Mouse (Mus musculus) erythroblast, embryonic 14.5 days (primary cell): ENCODE data around the gene Erbb2. TPM values are rescaled to one million over a fixed set of nuclear protein-coding genes. Genes with fewer than 3 reads are reported as not detected.

Experiments used
- H3K27me3 ChIP-seq: 2 replicates; pipeline ENCODE4 v1.6.1; 2012; ENCODE audit warnings: inconsistent platforms; ENCODE audit not compliant: control insufficient read depth
- H3K36me3 ChIP-seq: 2 replicates; pipeline ENCODE4 v1.6.1; 2012; ENCODE audit warnings: mild to moderate bottlenecking, inconsistent platforms; ENCODE audit not compliant: control insufficient read depth
- H3K4me1 ChIP-seq: 2 replicates; pipeline ENCODE4 v1.6.1; 2012; ENCODE audit warnings: inconsistent platforms; ENCODE audit not compliant: control insufficient read depth
- H3K4me3 ChIP-seq: replicated peaks from 2 replicates; pipeline ENCODE3; 2012; ENCODE audit warnings: moderate library complexity, mild to moderate bottlenecking, inconsistent platforms
- H3K9me3 ChIP-seq: 2 replicates; pipeline ENCODE4 v1.6.1; 2012; ENCODE audit warnings: low read length, inconsistent platforms, mixed read lengths; ENCODE audit not compliant: control insufficient read depth
- GATA1 ChIP-seq: IDR thresholded peaks from 2 replicates; pipeline ENCODE4 v1.6.1; 2012; ENCODE audit warnings: low read length, inconsistent platforms, mixed read lengths
- TAL1 ChIP-seq: IDR thresholded peaks from 3 replicates; pipeline ENCODE4 v1.6.1; 2012; ENCODE audit warnings: low read length, inconsistent platforms, mixed read lengths
- polyA plus RNA-seq: library from polyadenylated mRNA; stranded (reverse); fragments of >175 nt; gene quantifications from 2 replicates; pipeline ENCODE4 v1.2.3, GENCODE M21; 2012

Erbb2 gene
- polyA plus RNA-seq, 1 experiment: 0.01 TPM

DNA sequence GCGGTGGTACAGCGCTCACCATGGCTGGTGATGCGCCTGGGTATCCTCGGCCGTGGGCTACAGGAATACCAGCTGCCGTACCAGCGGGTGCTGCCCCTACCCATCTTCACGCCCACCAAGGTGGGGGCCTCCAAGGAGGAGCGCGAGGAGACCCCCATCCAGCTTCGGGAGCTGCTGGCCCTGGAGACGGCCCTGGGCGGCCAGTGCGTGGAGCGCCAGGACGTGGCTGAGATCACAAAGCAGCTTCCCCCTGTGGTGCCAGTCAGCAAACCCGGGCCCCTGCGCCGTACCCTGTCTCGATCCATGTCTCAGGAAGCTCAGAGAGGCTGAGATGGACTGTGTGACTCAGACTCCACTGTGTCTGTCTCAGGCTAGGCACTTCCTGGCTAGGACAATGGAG is 28.1 kb upstream of the Erbb2 start:
- H3K27me3 ChIP-seq: peaks cover 54% of the 10 kb centered on the region
- TF ChIP-seq GATA1: no peak
- no peak for TF ChIP-seq TAL1
- no peaks in the 10 kb centered on the region for H3K9me3 ChIP-seq
- H3K36me3 ChIP-seq: peaks cover 16% of the 10 kb centered on the region
- H3K4me1 ChIP-seq: peaks cover 1% of the 10 kb centered on the region
- H3K4me3 ChIP-seq: no peak overlapping the region

- Histone ChIP-seq H3K36me3 (peaks cover 9% of the 10 kb centered on the region), H3K9me3 (no peaks in the 10 kb centered on the region), H3K4me1 (peaks cover 2% of the 10 kb centered on the region), H3K27me3 (peaks cover 54% of the 10 kb centered on the region), H3K4me3 (no peak overlapping the region)
- TF ChIP-seq TAL1: no peak
- no peak for TF ChIP-seq GATA1
Measured at GRCm38 (mm10) chr11:98384721-98385637, 27.3 kb upstream of the Erbb2 start.

DNA sequence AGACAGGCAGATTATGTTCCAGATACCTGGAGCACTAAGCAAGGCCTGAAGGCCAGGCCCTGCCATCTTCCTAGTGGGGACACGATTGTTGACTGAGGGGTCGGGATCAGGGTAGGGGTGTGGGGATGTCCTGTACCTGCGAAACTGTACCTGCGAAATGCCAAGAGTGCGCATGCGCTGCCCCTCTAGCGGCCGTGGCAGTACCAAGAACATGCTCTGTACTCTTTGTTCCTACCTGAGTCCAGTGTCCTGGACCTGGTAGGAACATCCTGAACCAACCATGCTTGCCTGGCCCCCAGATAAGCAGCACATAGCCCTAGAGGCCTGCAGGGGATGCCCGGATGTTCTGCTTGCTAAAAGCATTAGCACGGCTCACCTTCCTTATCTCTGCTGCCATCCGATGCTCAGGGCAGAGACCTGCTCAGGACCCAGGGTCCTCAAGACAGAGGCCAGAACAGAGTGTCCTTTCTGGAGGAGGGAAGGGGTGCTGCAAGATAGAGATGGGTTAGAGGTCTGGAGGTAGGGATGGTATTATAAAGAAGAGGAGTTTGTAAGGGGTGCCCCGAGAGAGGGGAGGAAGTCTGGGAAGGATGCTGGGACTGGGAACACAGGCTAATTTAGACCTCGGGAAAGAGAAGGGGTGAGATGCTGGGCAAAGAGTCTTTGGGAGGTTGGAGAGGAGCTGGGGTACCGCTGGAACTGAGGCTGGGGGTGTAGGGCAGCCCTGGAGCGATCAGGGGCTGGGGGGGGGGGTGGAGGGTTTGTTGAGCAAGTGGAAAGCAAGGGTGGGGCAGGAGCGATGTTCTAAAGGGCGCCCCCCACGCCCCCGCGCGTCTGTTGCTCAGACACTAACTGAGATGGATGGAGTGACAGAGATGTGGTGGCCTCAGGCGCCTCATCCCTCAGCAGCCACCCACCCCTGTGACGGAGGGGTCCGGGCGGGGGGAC is 26.4 kb upstream of the Erbb2 start, which contains the start of gene Pnmt:
TSS of gene Pnmt (plus strand) at position 813 of the 948 bp plus-strand sequence.
- peaks cover 6% of the 10 kb centered on the region for H3K4me1 ChIP-seq
- peaks cover 54% of the 10 kb centered on the region for H3K27me3 ChIP-seq
- no peaks in the 10 kb centered on the region; the same call in 1 of the 2 replicates for H3K36me3 ChIP-seq
- no peaks in the 10 kb centered on the region for H3K9me3 ChIP-seq
- no peak within 1 kb of the TSS for H3K4me3 ChIP-seq
- TF ChIP-seq GATA1: no peak
- no peak for TF ChIP-seq TAL1

- H3K27me3 ChIP-seq: peaks cover 54% of the 10 kb centered on the region
- TF ChIP-seq TAL1 (no peak), GATA1 (no peak)
- peaks cover 11% of the 10 kb centered on the region for H3K4me1 ChIP-seq
- no peaks in the 10 kb centered on the region; the same call in 1 of the 2 replicates for H3K36me3 ChIP-seq
- H3K4me3 ChIP-seq: no peak overlapping the region
- H3K9me3 ChIP-seq: no peaks in the 10 kb centered on the region
Measured at GRCm38 (mm10) chr11:98386596-98386995, 25.7 kb upstream of the Erbb2 start.

DNA sequence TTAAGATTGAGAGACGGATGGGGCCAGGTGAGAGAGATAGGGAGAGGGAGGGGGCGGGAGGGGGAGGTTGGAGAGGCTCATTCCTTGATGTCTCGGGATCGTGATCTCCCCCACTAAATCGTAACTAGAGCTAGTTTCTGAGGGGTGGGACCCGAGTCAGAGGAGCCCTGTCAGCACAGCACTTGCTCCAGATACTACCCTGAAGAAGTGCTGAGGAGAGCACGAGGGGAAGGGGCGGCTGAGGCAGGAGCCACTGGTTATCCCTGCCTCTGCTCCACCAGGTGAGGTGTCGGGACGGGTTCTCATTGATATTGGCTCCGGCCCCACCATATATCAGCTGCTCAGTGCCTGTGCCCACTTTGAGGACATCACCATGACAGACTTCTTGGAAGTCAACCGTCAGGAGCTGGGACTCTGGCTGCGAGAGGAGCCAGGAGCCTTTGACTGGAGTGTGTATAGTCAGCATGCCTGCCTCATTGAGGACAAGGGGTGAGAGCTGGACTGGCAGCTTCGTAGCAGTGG is 25.2 kb upstream of the Erbb2 start:
- TF ChIP-seq GATA1 (no peak), TAL1 (no peak)
- Histone ChIP-seq H3K4me1 (peaks cover 16% of the 10 kb centered on the region), H3K36me3 (no peaks in the 10 kb centered on the region), H3K9me3 (no peaks in the 10 kb centered on the region), H3K4me3 (no peak overlapping the region), H3K27me3 (peaks cover 54% of the 10 kb centered on the region)

- Histone ChIP-seq H3K4me3 (no peak overlapping the region), H3K4me1 (peaks cover 27% of the 10 kb centered on the region), H3K27me3 (peaks cover 52% of the 10 kb centered on the region), H3K9me3 (no peaks in the 10 kb centered on the region), H3K36me3 (no peaks in the 10 kb centered on the region)
- no peak for TF ChIP-seq TAL1
- TF ChIP-seq GATA1: no peak
Measured at GRCm38 (mm10) chr11:98388282-98388681, 24.0 kb upstream of the Erbb2 start.

GRCm38 (mm10) chr11:98389221-98389780 is 23.0 kb upstream of the Erbb2 start:
- H3K4me3 ChIP-seq: no peak overlapping the region
- H3K4me1 ChIP-seq: peaks cover 38% of the 10 kb centered on the region
- H3K9me3 ChIP-seq: no peaks in the 10 kb centered on the region
- peaks cover 42% of the 10 kb centered on the region for H3K27me3 ChIP-seq
- TF ChIP-seq GATA1 (no peak), TAL1 (no peak)
- no peaks in the 10 kb centered on the region; the same call in 1 of the 2 replicates for H3K36me3 ChIP-seq

GRCm38 (mm10) chr11:98390141-98390540 is 22.1 kb upstream of the Erbb2 start:
- Histone ChIP-seq H3K9me3 (no peaks in the 10 kb centered on the region), H3K36me3 (no peaks in the 10 kb centered on the region; the same call in 1 of the 2 replicates), H3K4me3 (no peak overlapping the region), H3K27me3 (peaks cover 34% of the 10 kb centered on the region), H3K4me1 (peaks cover 46% of the 10 kb centered on the region)
- TF ChIP-seq GATA1: no peak
- TF ChIP-seq TAL1: no peak
